Mouse (Mus musculus) effector memory CD4-positive, alpha-beta T cell, adult 7 months (primary cell): ENCODE results near the gene Vmn2r63. TPM values are rescaled to one million over a fixed set of nuclear protein-coding genes. Genes with fewer than 3 reads are reported as not detected.

Source experiments
- polyA plus RNA-seq: library from polyadenylated mRNA; unstranded; fragments of 100-300 nt; shearing (Covaris generic); gene quantifications from one replicate; pipeline ENCODE4 v1.2.1, GENCODE M21; 2017

The Vmn2r63 gene
- 0.06 TPM for polyA plus RNA-seq

GRCm38 (mm10) chr7:42933722-42934121, at the start of gene Vmn2r63:
Vmn2r63 (minus strand) TSS chr7:42933822.

DNA sequence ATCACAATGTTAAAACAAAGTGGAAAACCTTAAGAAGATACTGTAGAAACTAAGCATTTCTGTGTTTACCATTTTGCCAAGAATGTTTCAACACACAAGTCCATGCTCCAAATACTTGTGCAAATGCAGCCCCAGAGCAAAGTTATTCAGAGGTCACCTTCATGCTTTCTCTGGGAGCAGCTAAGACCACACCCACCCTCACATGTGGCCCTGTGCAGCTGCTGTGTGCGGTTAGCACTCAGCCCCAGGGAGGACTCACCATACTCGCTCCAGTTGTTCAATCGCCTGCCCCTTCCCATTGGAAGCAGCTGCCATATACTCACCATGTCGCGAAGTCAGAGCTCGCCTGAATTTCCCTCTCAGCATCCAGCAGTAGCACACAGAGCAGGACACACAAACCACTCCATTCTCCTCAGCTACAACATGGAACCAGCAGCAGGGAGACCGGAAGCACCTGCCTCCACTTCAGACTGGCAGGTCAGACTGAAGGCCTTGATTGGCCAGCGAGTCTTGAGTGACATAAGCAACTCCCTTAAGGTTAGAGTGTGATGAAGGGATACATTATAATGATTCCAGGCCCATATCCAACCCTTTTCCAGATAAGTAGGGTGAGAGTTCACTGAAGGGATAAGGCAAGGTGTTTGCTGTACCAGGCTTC, 66.7 kb downstream of the Vmn2r63 start, which contains the start of gene Gm2381:
Gene Gm2381 (minus strand): TSS at position 434 of the 658 bp plus-strand sequence.

Other genes with a start within 250 kb of the Vmn2r63 start
- 0.90 TPM for gene Zfp975, start 241.1 kb downstream of the Vmn2r63 start, polyA plus RNA-seq
- not detected for gene Gm17067, start 206.8 kb downstream of the Vmn2r63 start, polyA plus RNA-seq
- not detected for gene Vmn2r62, start 140.3 kb downstream of the Vmn2r63 start, polyA plus RNA-seq
- gene Gm2381, start 66.6 kb downstream of the Vmn2r63 start, polyA plus RNA-seq, result 0.18 TPM
- not detected for gene Gm9268, start 84.9 kb upstream of the Vmn2r63 start, polyA plus RNA-seq
- 0.73 TPM for gene Zfp936, start 180.4 kb upstream of the Vmn2r63 start, polyA plus RNA-seq